Mouse (Mus musculus) ovary, adult 18-20 months (tissue): ENCODE data around the gene Gpr19.

ENCODE experiments used
- DNase-seq: peaks from one replicate; pipeline ENCODE4 v3.0.0; 2022; ENCODE audit warnings: low spot score, mixed read lengths

Gene Gpr19

GRCm38 (mm10) chr6:134898095-134898965 lies at the start of gene Gpr19:
Gene Gpr19, minus strand, starts transcription at chr6:134898578.
- peak; percentile 89 for DNase-seq

DNA sequence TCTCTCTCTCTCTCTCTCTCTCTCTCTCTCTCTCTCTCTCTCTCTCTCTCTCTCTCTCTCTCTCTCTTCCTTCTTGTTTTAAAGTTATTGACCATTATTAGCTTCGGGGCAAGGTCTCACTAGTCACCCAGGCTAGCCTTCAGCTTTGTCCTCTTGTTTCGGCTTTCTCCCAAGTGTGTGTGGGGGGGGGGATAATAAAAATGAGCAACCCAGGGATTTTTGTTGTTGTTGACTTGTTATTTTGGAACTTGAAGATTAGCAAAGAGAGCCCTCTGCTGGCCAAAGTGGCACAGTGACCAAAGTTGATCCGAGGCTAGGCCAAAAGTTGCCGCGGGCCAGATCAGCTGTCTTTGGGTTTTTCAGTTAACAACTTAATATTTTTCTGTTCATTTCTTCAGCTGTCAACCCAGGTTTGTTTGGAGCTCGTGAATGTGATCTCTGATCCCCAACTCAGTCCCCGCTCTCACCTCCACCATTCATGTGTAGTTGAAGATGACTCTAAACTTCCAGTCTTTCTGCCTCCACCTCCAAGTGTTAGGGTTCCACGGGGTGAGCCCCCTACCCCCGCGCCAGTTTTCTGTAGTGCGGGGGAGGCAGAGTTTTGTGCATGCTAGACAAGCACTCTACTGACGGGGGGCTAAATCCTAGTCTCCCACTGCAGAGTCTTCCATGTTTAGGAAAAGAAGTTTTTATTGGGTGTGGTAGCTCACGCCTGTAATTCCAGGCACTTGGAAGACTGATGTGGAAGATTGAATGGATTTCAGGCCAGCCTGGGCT lies 49.1 kb upstream of the Gpr19 start:
- DNase-seq, result no peak

GRCm38 (mm10) chr6:134946858-134947257 lies 48.5 kb upstream of the Gpr19 start:
- no peak for DNase-seq

- no peak for DNase-seq
Observed at GRCm38 (mm10) chr6:134946054-134946453, 47.7 kb upstream of the Gpr19 start.

- DNase-seq, result no peak
Observed at GRCm38 (mm10) chr6:134943759-134944407, 45.5 kb upstream of the Gpr19 start.

DNA sequence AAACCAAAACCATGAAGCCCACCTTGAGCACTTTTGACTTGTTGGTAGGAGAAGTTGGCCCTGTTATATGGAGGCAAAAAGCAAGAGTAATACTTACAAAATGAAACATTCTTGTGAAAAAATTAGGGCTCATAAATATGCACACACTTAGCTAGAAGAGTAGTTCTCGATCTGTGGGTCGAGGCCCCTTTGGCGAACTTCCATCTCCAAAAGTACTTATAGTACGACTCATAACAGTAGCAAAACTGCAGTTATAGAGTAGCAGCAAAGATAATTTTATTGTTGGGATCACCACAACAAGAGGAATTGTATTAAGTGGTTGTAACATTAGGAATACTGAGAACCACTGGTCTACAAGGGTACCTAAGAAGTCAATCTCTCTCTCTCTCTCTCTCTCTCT lies 41.4 kb upstream of the Gpr19 start:
- DNase-seq, result no peak

DNA sequence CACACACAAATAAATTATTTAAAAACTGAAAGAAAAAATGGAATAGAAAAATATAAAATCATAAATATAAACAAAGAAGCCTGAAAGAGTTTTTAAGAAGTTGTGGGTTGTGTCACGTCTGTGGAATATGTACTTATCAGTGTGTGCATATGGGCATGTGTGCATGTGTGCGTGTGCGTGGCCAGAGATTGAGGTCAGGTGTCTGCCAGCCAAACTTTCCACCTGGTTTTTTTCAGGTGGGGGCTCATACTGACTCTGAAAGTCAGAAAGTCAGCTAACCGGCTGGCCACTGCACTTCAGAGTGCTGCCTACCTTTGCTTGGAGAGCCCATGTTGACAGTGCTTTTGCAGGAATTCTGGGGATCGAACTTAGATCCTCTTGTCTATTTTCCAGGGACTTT lies 35.9 kb upstream of the Gpr19 start:
- DNase-seq, result no peak

DNA sequence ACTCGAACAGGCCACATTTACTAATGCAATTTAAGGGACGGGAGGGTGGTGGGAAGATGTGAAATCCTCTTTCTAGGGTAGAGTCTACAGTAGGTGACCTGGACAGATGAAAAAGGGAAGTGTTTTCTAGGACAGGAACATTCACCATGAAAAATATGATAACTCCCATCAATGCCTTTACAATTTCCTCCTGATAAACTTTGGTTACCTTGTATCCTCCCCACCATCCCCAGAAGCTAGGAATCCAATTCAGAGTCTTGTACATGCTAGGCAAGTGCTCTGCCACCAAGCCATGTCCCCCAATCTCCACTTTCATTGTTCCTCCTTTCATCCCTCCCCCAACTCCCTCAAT lies 34.8 kb upstream of the Gpr19 start:
- DNase-seq, result no peak

GRCm38 (mm10) chr6:134932486-134933206 lies 34.3 kb upstream of the Gpr19 start:
- no peak for DNase-seq

GRCm38 (mm10) chr6:134931146-134931545 lies 32.8 kb upstream of the Gpr19 start:
- no peak for DNase-seq

GRCm38 (mm10) chr6:134930383-134930782 lies 32.0 kb upstream of the Gpr19 start:
- no peak for DNase-seq

GRCm38 (mm10) chr6:134929926-134930325 lies 31.5 kb upstream of the Gpr19 start:
- no peak for DNase-seq

GRCm38 (mm10) chr6:134928889-134929310 lies 30.5 kb upstream of the Gpr19 start:
- no peak for DNase-seq

- peak; percentile 91 for DNase-seq
Observed at GRCm38 (mm10) chr6:134928096-134928888, 29.9 kb upstream of the Gpr19 start.

- DNase-seq, result no peak
Observed at GRCm38 (mm10) chr6:134927595-134928095, 29.3 kb upstream of the Gpr19 start.

GRCm38 (mm10) chr6:134926803-134927594 lies 28.6 kb upstream of the Gpr19 start:
- no peak for DNase-seq

DNA sequence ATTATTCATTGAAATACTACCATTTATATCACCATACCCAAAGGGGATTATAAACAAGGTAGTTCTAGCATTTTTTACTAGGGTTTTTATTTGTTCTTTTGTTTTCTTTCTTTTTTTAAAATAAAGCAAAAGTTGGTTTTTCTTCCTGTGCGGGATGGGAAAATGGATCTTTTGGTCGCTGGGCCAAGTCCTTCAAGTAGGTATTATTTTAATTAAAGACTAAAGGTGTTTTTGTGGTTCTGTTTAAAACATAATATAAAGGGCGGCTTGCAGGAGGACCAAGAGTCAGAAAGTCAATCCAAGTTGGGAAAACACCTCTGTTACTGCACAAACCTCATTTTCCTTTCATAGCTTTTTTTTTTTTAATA lies 27.9 kb upstream of the Gpr19 start:
- DNase-seq, result no peak

- no peak for DNase-seq
Observed at GRCm38 (mm10) chr6:134925673-134926337, 27.4 kb upstream of the Gpr19 start.

DNA sequence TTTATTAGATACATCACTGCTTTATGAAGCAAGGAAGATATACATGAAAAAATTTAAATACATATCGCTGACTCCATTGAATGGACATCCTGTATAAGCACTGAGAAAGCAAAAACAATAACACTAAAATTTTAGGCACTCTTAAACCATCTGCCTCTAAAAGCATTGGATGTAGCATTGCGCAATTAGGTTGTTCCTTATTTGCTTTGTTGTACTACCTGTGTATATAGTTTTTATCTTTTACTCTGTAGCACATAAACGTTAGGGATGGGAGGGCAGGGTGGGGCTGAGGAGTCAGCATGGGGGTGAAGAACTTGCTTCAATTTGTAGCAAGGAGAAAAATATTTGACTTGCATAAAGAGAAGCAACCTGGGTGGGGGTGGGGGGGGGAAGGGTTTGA lies 25.9 kb upstream of the Gpr19 start:
- DNase-seq, result no peak

DNA sequence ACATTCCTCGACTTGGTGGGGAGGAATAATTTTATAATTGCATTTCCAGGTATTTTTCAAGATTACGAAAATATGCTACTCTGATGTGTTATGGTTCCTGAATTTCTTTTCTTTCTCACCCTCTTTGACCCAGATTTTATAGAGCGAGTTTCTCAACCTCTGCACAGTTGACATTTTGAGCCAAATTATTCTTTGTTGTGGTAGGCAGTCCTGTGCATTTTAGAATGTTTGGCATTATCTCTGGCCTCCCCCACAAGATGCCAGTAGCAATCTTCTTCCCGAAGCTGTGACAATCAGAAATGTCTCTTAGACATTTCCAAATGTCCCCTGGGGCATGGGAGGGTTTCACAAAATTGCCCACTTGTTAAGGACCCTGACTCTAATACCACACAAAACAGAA lies 25.3 kb upstream of the Gpr19 start:
- DNase-seq, result no peak
